Mouse (Mus musculus) heart, adult 2 months (tissue): ENCODE results near the gene Timm23. TPM values are rescaled to one million over a fixed set of nuclear protein-coding genes. Genes with fewer than 3 reads are reported as not detected.

Experiments
- DNase-seq, 2 experiments: peaks; one replicate each; pipeline ENCODE4 v3.0.0; 2021
- H3K27ac ChIP-seq: fragments of 200-600 bp; 2 replicates; pipeline ENCODE4 v1.8.1; 2022
- H3K27me3 ChIP-seq: fragments of 200-500 bp; 2 replicates; pipeline ENCODE4 v1.6.1; 2012; ENCODE audit warnings: mild to moderate bottlenecking, low read length, inconsistent platforms, mixed read lengths; ENCODE audit not compliant: control insufficient read depth, insufficient read depth
- H3K36me3 ChIP-seq: fragments of 200-500 bp; 2 replicates; pipeline ENCODE4 v1.6.1; 2012; ENCODE audit warnings: low read length, inconsistent platforms; ENCODE audit not compliant: control insufficient read depth, insufficient read depth
- H3K4me1 ChIP-seq: fragments of 200-500 bp; 2 replicates; pipeline ENCODE4 v1.6.1; 2011; ENCODE audit warnings: low read length; ENCODE audit not compliant: control insufficient read depth, insufficient read depth
- H3K4me3 ChIP-seq: fragments of 200-600 bp; 2 replicates; pipeline ENCODE4 v1.8.1; 2022
- H3K79me2 ChIP-seq: fragments of 200-500 bp; replicated peaks from 2 replicates; pipeline ENCODE4 v1.6.1; 2012; ENCODE audit warnings: mild to moderate bottlenecking, inconsistent platforms, low read length, moderate library complexity, mixed read lengths; ENCODE audit not compliant: control insufficient read depth, insufficient read depth
- H3K9ac ChIP-seq: fragments of 200-500 bp; 2 replicates; pipeline ENCODE4 v1.6.1; 2012; ENCODE audit warnings: low read depth, mild to moderate bottlenecking, control low read depth, inconsistent platforms, low read length, mixed read lengths
- CTCF ChIP-seq: fragments of 200-600 bp; IDR thresholded peaks from 2 replicates; pipeline ENCODE4 v1.8.1; 2022; ENCODE audit warnings: antibody characterized with exemption, mild to moderate bottlenecking, moderate library complexity
- EP300 ChIP-seq: fragments of 200-500 bp; IDR thresholded peaks from 2 replicates; pipeline ENCODE4 v1.6.1; 2011; ENCODE audit warnings: low read depth, low read length, control low read depth; ENCODE audit not compliant: insufficient read depth
- POLR2A ChIP-seq: fragments of 200-500 bp; IDR thresholded peaks from 2 replicates; pipeline ENCODE4 v1.6.1; 2011; ENCODE audit warnings: mild to moderate bottlenecking, low read depth, low read length, control low read depth; ENCODE audit not compliant: insufficient read depth
- WGBS: fragments of 180-500 bp; shearing (Covaris S2); methylation state at CpG from one replicate; pipeline ENCODE4 v1.1.7; 2018; 5-methylcytosine and 5-hydroxymethylcytosine counted together
- intact Hi-C: fragments of 180-260 bp; cut with DNase I; formaldehyde crosslinking; loops from one replicate; pipeline ENCODE4 v1.15.1; 2025
- polyA plus RNA-seq: library from polyadenylated mRNA; depleted of rRNA; stranded (reverse); fragments of >200 nt; gene quantifications from 2 replicates; pipeline ENCODE4 v1.2.3, GENCODE M21; 2012
- total RNA-seq, 2 experiments: library from RNA; stranded (reverse); gene quantifications; 2 replicates each; pipeline ENCODE4 v1.2.3; 2021

Gene Timm23
- total and polyA plus RNA-seq, 3 experiments = 206 to 264 (median 234) TPM

DNA sequence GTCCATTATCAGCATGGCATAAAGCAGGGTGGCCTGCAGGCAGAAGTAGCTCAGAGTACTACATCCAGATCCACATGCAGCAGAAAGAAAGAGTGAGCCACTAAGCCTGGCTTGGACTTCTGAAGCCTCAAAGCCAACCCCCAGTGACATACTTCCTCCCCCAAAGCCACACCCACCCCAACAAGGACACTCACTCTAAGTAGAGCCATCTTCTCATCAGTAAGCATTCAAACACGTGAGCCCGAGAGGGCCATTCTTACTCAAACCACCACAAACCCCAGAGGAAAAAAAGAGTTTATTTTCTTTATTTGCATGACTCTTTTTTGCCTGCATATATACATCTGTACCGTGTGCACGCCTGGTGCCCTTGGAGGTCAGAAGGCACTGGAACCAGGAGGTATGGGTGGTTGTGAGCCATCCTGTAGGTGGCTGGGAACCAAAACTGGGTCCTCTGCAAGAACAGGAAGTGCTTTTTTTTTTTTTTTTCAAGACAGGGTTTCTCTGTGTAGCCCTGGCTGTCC lies 42.5 kb downstream of the Timm23 start:
- Histone ChIP-seq H3K79me2 (peaks cover 2% of the 10 kb centered on the region), H3K27ac (peak overlapping the region; percentile 99), H3K27me3 (no peaks in the 10 kb centered on the region), H3K4me1 (peaks cover 3% of the 10 kb centered on the region), H3K9ac (peak overlapping the region; percentile 40; the same call in 1 of the 2 replicates), H3K36me3 (peaks cover 4% of the 10 kb centered on the region; the same call in 1 of the 2 replicates), H3K4me3 (peak overlapping the region; percentile 94)
- TF ChIP-seq POLR2A (no peak), EP300 (no peak), CTCF (no peak)
- intact Hi-C loops = loop anchor here (2.0 kb wide), 2 partner anchors 42 to 74 kb away; partner anchors contain the start of genes Dph3, Oxnad1, Parg and Timm23
- DNase-seq = peak in 1 of 2 experiments; percentile 20
- 30% methylated on average over 4 of the region's 4 CpGs for WGBS

DNA sequence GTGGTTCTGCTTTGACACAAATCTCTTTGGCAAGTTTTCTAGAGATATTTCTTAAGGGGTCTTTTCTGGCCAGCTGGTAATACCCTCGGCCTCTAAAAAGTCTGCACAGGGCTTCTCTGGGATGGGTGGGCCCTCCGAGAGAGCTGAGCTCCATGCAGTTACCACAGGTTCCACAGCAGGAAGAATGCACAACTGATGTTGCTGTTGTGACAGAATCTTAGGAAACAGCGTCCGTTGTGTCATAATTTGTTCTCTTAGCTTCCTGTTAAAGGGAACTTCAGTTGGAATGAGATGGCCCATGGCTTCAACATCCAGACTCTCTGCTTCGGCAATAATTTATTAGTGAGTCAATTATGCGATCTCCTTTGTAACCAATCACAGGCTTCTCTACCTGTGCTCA lies 46.9 kb downstream of the Timm23 start:
- intact Hi-C loops = no loop called here

GRCm38 (mm10) chr14:32153156-32153555 lies 48.5 kb downstream of the Timm23 start:
- no peak for TF ChIP-seq CTCF
- no peak for TF ChIP-seq EP300
- TF ChIP-seq POLR2A = no peak
- no peak overlapping the region for H3K9ac ChIP-seq
- 93% methylated on average over 2 of the region's 2 CpGs for WGBS
- DNase-seq = no peak
- no peak overlapping the region for H3K4me3 ChIP-seq
- H3K36me3 ChIP-seq = no peaks in the 10 kb centered on the region
- no peaks in the 10 kb centered on the region for H3K4me1 ChIP-seq
- intact Hi-C loops = no loop called here
- no peaks in the 10 kb centered on the region for H3K27me3 ChIP-seq
- H3K79me2 ChIP-seq = no peaks in the 10 kb centered on the region
- H3K27ac ChIP-seq = no peak overlapping the region

More for the DNA sequence above, 46.9 kb downstream of the Timm23 start:
- Histone ChIP-seq H3K27me3 (no peaks in the 10 kb centered on the region), H3K9ac (no peak overlapping the region), H3K36me3 (no peaks in the 10 kb centered on the region), H3K4me3 (no peak overlapping the region), H3K27ac (no peak overlapping the region), H3K4me1 (no peaks in the 10 kb centered on the region; the same call in 1 of the 2 replicates), H3K79me2 (no peaks in the 10 kb centered on the region)
- no peak for TF ChIP-seq CTCF
- TF ChIP-seq POLR2A = no peak
- TF ChIP-seq EP300 = no peak
- 85% methylated on average over 6 of the region's 6 CpGs for WGBS
- no peak for DNase-seq

DNA sequence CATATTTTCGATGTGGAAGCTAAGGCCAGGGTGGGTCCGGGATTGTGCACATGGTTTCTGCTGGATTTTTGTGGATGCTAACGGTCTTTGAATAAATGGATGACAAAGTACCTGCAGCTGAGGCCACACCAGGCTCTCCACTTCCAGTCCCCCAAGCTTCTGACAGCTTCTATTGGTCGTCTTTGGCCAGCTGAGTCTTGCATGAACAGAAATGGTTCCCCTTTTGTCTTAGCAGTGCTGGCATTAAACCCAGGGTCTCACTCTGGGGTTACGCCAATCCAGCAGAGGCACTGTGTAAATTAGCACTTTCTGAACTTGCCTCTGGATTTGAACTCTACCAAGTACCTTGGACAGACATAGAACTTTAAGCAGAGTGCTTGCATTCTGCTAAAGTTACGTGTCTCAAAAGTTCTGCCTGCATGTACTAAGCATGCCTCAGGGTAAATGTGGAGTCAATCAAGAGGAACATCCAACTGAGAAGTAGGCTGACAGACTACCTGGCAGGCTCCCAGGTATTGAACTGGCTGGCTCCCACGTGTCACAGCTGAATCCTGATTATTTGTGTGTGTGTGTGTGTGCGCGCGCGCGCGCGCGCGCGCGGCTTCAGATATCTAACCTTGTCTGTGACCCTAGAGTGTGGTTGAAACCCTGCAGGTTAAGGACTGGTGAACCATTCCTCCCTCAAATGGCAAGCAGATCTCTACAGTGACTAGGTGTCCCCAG lies 49.3 kb downstream of the Timm23 start:
- TF ChIP-seq CTCF = no peak
- no peak for TF ChIP-seq POLR2A
- TF ChIP-seq EP300 = no peak
- Histone ChIP-seq H3K4me3 (no peak overlapping the region), H3K4me1 (no peaks in the 10 kb centered on the region), H3K79me2 (no peaks in the 10 kb centered on the region), H3K9ac (no peak overlapping the region), H3K27ac (no peak overlapping the region), H3K36me3 (no peaks in the 10 kb centered on the region), H3K27me3 (no peaks in the 10 kb centered on the region)
- no peak for DNase-seq
- 90% methylated on average over 18 of the region's 18 CpGs for WGBS
- intact Hi-C loops = no loop called here

DNA sequence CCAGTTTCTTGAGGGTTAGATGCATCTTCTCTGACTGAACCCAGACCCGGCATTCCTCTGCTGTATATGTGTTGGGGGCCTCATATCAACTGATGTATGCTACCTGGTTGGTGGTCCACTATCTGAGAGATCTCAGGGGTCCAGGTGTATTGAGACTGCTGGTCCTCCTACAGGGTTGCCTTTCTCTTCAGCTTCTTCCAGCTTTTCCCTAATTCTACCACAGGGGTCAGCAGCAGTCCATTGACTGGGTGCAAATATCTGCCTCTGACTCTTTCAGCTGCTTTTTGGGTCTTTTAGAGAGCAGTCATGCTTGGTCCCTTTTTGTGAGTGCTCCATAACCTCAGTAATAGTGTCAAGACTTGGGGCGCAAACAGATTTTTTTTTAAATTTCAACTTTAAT lies 50.8 kb downstream of the Timm23 start:
- Histone ChIP-seq H3K9ac (no peak overlapping the region), H3K4me3 (no peak overlapping the region), H3K27ac (no peak overlapping the region), H3K79me2 (no peaks in the 10 kb centered on the region), H3K27me3 (no peaks in the 10 kb centered on the region), H3K36me3 (no peaks in the 10 kb centered on the region), H3K4me1 (no peaks in the 10 kb centered on the region)
- WGBS = 81% methylated on average over 2 of the region's 2 CpGs
- TF ChIP-seq CTCF (no peak), POLR2A (no peak), EP300 (no peak)
- intact Hi-C loops = no loop called here
- no peak for DNase-seq

GRCm38 (mm10) chr14:32146578-32146977 lies 55.1 kb downstream of the Timm23 start:
- 56% methylated on average over 2 of the region's 2 CpGs for WGBS
- Histone ChIP-seq H3K27me3 (no peaks in the 10 kb centered on the region; the same call in 1 of the 2 replicates), H3K4me3 (no peak overlapping the region), H3K79me2 (no peaks in the 10 kb centered on the region), H3K27ac (no peak overlapping the region), H3K36me3 (no peaks in the 10 kb centered on the region), H3K9ac (no peak overlapping the region), H3K4me1 (no peaks in the 10 kb centered on the region)
- TF ChIP-seq EP300 = no peak
- TF ChIP-seq CTCF = no peak
- TF ChIP-seq POLR2A = no peak
- intact Hi-C loops = no loop called here
- DNase-seq = no peak
